Mouse (Mus musculus) midbrain, embryonic 11.5 days (tissue): ENCODE results near the gene Opn4. TPM values are rescaled to one million over a fixed set of nuclear protein-coding genes. Genes with fewer than 3 reads are reported as not detected.

Source experiments
- ATAC-seq: fragments of 200-750 bp; cut with Nextera tagmentation; 2 replicates; pipeline ENCODE4 v1.8.0; 2017; ENCODE audit warnings: moderate TSS enrichment, moderate library complexity; ENCODE audit not compliant: low FRiP score
- DNase-seq: peaks from one replicate; pipeline ENCODE4 v3.0.0; 2015; ENCODE audit warnings: low spot score; ENCODE audit errors: missing footprints
- H3K27ac ChIP-seq: fragments of 300-500 bp; sonication (generic); 2 replicates; pipeline ENCODE4 v1.5.1; 2014; ENCODE audit warnings: low read depth, low read length
- H3K27me3 ChIP-seq: fragments of 300-500 bp; sonication (generic); 2 replicates; pipeline ENCODE4 v1.6.1; 2014; ENCODE audit warnings: mild to moderate bottlenecking, low read length, moderate library complexity, mixed read lengths; ENCODE audit not compliant: control insufficient read depth, insufficient read depth
- H3K36me3 ChIP-seq: fragments of 300-500 bp; sonication (generic); 2 replicates; pipeline ENCODE4 v1.6.1; 2014; ENCODE audit warnings: mild to moderate bottlenecking, low read length, moderate library complexity, mixed read lengths; ENCODE audit not compliant: control insufficient read depth, insufficient read depth
- H3K4me1 ChIP-seq: fragments of 300-500 bp; sonication (generic); 2 replicates; pipeline ENCODE4 v1.6.1; 2014; ENCODE audit warnings: low read length; ENCODE audit not compliant: control insufficient read depth, insufficient read depth
- H3K4me2 ChIP-seq: fragments of 300-500 bp; sonication (generic); 2 replicates; pipeline ENCODE4 v1.6.1; 2014; ENCODE audit warnings: mild to moderate bottlenecking, moderate library complexity
- H3K4me3 ChIP-seq: fragments of 300-500 bp; sonication (generic); 2 replicates; pipeline ENCODE4 v1.5.1; 2014; ENCODE audit warnings: low read depth, low read length
- H3K9ac ChIP-seq: fragments of 300-500 bp; sonication (generic); 2 replicates; pipeline ENCODE4 v1.6.1; 2014; ENCODE audit warnings: low read length
- H3K9me3 ChIP-seq: fragments of 300-500 bp; sonication (generic); 2 replicates; pipeline ENCODE4 v1.6.1; 2016; ENCODE audit warnings: low read length; ENCODE audit not compliant: control insufficient read depth
- WGBS: fragments of 180-500 bp; shearing (Covaris S2); extraction: QIAGEN DNeasy Blood & Tissue Kit; methylation state at CpG from one replicate; pipeline ENCODE4 v1.1.7; 2014; 5-methylcytosine and 5-hydroxymethylcytosine counted together
- polyA plus RNA-seq: library from polyadenylated mRNA; unstranded; fragments of >200 nt; fragmentation: Nextera tagmentation; extraction: Ambion mirVana; gene quantifications from 2 replicates; pipeline ENCODE4 v1.2.1, GENCODE M21; 2014

The Opn4 gene
- 0.17 TPM in 1 of 2 replicates, not detected in the other for polyA plus RNA-seq

DNA sequence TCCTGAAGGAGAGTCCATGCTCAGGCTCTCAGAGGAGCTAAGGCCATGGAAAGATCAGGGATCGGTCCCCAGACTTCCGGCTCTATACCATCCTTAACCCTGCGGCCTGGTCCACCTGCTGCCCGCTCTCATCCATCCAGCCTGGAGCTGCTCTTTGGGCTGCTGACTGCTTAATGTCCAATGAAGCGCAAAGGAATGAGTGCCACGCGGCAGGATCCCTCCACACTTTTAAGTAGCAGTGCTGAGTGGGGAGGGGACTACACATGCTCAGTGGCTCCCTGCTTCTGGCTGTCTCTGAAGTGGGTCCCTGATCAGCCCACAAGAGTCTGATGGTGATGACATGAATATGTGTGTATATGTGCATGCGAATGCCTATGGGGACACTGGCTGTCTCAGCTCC lies at the start of gene Opn4:
Opn4 (minus strand) TSS at position 202 of the 400 bp plus-strand sequence.
- H3K36me3 ChIP-seq: no peaks in the 10 kb centered on the region
- H3K4me1 ChIP-seq: no peaks in the 10 kb centered on the region
- H3K4me3 ChIP-seq: no peak within 1 kb of the TSS
- H3K9me3 ChIP-seq: no peaks in the 10 kb centered on the region
- ATAC-seq (no peak), DNase-seq (no peak)
- 80% methylated on average over 8 of the region's 8 CpGs for WGBS
- no peak within 1 kb of the TSS for H3K27ac ChIP-seq
- H3K9ac ChIP-seq: no peak within 1 kb of the TSS
- no peak within 1 kb of the TSS for H3K4me2 ChIP-seq
- no peaks in the 10 kb centered on the region for H3K27me3 ChIP-seq

GRCm38 (mm10) chr14:34647870-34648475 lies 48.0 kb upstream of the Opn4 start:
- no peak overlapping the region for H3K9ac ChIP-seq
- H3K27me3 ChIP-seq: no peaks in the 10 kb centered on the region
- H3K4me1 ChIP-seq: no peaks in the 10 kb centered on the region
- no peak overlapping the region for H3K27ac ChIP-seq
- H3K4me3 ChIP-seq: no peak overlapping the region
- ATAC-seq (no peak), DNase-seq (no peak)
- H3K4me2 ChIP-seq: no peak overlapping the region
- WGBS: 93% methylated on average over 8 of the region's 8 CpGs
- no peaks in the 10 kb centered on the region for H3K9me3 ChIP-seq
- no peaks in the 10 kb centered on the region for H3K36me3 ChIP-seq

DNA sequence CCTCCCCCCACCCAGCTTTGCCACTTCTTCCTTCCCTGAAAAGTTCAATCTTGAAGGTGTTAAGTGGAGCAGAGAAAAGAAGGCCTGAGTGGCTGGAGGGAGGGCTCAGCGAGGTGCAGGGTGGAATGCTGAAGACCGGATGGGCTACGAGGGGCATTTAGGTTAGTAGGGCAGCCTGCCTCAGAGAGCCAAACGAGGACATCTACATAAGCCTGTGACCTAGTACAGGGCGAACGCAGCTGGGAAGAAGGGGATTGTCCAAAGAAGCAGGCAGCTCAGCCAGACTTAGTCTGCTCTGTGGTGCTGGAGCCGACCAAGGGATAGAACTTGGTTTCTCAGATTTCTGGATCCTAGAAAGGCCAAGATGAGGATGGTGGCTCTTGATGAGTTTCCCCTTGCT lies 44.2 kb upstream of the Opn4 start:
- DNase-seq (no peak), ATAC-seq (no peak)
- no peak overlapping the region for H3K4me2 ChIP-seq
- H3K27me3 ChIP-seq: no peaks in the 10 kb centered on the region
- no peaks in the 10 kb centered on the region for H3K4me1 ChIP-seq
- no peak overlapping the region for H3K9ac ChIP-seq
- H3K27ac ChIP-seq: no peak overlapping the region
- H3K36me3 ChIP-seq: no peaks in the 10 kb centered on the region
- no peak overlapping the region for H3K4me3 ChIP-seq
- WGBS: 79% methylated on average over 7 of the region's 7 CpGs
- no peaks in the 10 kb centered on the region for H3K9me3 ChIP-seq

DNA sequence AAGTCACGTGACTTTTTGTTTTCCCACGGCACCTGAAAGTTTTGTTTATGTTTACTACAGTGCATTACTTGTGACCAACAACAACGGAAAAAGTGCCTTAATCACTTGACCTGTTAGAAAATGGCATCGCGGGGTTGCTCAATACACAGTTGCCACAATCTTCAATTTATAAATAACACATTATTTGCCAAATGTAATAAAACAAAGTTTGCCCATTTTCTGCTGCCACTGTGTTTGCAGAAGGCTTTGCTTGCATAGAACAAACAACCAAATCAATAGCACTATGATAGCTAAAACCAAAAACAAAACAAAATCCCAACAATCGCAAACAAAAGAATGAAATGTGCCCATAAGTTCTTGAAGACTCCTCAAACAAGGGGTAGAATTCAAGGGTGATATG lies 35.8 kb upstream of the Opn4 start:
- Histone ChIP-seq H3K4me2 (no peak overlapping the region), H3K4me1 (no peaks in the 10 kb centered on the region), H3K9me3 (no peaks in the 10 kb centered on the region), H3K36me3 (no peaks in the 10 kb centered on the region), H3K9ac (no peak overlapping the region), H3K4me3 (no peak overlapping the region), H3K27ac (no peak overlapping the region), H3K27me3 (no peaks in the 10 kb centered on the region)
- 87% methylated on average over 6 of the region's 6 CpGs for WGBS
- DNase-seq (no peak), ATAC-seq (no peak)

DNA sequence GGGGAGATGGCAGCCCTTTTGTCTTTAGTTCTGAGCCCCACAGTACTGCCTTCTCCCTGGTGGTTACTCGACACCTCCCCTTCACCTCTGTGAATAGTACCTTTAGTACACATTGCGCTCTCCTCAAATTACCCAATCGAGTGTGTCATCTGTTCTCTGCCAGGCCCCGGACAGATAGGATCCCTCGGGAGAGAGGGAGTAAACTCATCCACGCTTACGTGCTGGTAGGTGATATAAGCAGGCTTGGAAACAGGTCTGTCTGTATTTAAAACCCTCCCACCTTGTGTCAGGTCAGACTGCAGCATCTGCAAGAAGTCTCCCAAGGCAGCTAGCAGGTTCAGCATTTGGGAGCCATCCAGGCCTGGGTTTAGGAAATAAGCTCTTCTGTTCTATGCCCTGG lies 35.2 kb upstream of the Opn4 start:
- no peaks in the 10 kb centered on the region for H3K27me3 ChIP-seq
- H3K27ac ChIP-seq: no peak overlapping the region
- no peaks in the 10 kb centered on the region for H3K36me3 ChIP-seq
- H3K4me3 ChIP-seq: no peak overlapping the region
- 47% methylated on average over 7 of the region's 7 CpGs for WGBS
- no peak overlapping the region for H3K9ac ChIP-seq
- H3K4me2 ChIP-seq: no peak overlapping the region
- no peak for DNase-seq
- no peaks in the 10 kb centered on the region for H3K4me1 ChIP-seq
- no peaks in the 10 kb centered on the region for H3K9me3 ChIP-seq
- no peak for ATAC-seq

DNA sequence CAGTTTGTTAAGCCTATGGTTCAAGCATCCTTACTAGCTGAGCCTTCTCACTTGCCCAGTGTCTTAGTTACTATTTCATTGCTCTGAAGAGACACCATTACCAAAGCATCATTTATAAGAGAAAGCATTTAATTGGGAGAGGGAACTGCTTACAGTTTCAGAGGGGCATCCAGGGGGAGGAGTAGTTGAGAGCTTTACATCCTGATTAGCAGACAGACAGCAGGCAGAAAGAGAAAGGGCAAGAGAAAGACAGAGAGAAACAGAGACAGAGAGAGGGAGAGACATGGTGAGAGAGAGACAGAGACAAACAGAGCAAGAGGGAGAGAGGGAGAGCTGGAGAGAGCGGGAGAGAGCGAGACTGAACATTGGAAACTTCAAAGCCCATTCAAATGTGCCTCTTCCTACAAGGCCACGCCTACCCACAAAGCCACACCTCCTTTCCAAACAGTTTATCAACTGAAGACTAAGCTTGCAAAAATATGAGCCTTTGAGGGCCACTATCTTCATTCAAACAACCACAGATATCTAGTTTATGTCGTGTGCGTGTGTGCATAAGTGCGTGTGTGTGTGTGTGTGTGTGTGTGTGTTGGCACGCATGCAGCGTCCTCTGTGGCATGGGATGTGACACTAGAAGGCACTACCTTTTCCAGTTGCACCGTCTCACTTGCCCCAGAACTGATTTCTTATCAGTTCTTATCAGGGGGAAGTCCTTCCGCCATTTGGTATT lies 32.9 kb upstream of the Opn4 start:
- DNase-seq (no peak), ATAC-seq (no peak)
- H3K4me2 ChIP-seq: no peak overlapping the region
- no peak overlapping the region for H3K4me3 ChIP-seq
- no peaks in the 10 kb centered on the region for H3K27me3 ChIP-seq
- no peak overlapping the region for H3K9ac ChIP-seq
- 76% methylated on average over 10 of the region's 10 CpGs for WGBS
- no peaks in the 10 kb centered on the region for H3K4me1 ChIP-seq
- H3K9me3 ChIP-seq: no peaks in the 10 kb centered on the region
- H3K36me3 ChIP-seq: no peaks in the 10 kb centered on the region
- no peak overlapping the region for H3K27ac ChIP-seq

DNA sequence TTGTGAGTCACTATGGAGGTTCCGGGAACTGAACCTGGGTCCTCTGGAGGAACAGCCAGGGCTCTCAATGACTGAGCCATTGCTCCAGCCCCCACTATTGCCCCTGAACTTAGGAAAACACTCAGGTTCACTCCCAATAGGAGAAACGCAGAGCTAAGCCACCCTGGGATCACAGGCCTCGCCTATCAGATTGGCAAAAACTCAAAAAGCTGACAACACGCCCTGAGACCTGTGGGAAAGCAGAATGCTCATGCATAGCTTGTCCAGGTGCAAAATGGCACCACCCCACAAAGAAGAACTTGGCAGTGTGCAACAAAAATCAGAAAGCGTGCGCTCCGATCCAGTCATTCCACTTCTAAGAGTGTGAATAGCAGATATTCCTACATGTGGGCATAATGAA lies 26.9 kb upstream of the Opn4 start:
- ATAC-seq (no peak), DNase-seq (no peak)
- no peak overlapping the region for H3K4me3 ChIP-seq
- no peaks in the 10 kb centered on the region for H3K27me3 ChIP-seq
- WGBS: 91% methylated on average over 7 of the region's 7 CpGs
- no peaks in the 10 kb centered on the region for H3K36me3 ChIP-seq
- H3K9ac ChIP-seq: no peak overlapping the region
- no peaks in the 10 kb centered on the region for H3K9me3 ChIP-seq
- H3K4me2 ChIP-seq: no peak overlapping the region
- H3K27ac ChIP-seq: no peak overlapping the region
- no peaks in the 10 kb centered on the region for H3K4me1 ChIP-seq

DNA sequence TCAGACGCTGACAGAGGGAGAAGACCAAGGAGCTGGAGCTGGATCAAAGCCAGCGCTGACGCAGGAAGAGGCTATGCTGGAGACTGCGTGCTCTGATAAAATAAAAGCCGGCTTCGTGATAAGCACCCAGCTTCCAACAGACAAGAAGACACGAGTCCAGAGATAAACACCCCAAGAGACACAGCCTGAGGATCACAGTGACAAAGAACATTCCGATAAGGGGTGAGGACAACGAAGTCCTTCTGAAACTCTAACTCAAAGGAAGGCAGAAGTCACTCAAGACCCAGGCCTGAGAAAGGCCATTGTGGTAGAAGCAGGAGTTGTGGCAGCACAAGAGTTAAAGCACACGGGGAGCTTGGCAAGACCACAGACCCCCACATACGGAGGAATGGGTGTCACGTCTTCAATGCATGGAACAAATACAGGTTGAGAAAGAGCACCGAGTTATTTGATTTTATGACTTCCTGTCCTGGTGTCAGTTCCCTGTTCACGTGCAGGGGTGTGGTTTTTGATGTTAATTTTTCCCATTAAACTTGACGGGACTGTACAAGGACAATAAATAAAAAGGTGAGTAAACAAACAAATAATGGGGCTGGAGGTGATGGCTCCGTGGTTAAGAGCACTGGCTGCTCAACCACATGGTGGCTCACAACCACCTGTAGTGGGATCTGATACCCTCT lies 23.7 kb upstream of the Opn4 start:
- no peak overlapping the region for H3K4me3 ChIP-seq
- H3K27ac ChIP-seq: no peak overlapping the region
- H3K4me2 ChIP-seq: no peak overlapping the region
- H3K9ac ChIP-seq: no peak overlapping the region
- 87% methylated on average over 16 of the region's 16 CpGs for WGBS
- ATAC-seq (no peak), DNase-seq (no peak)
- no peaks in the 10 kb centered on the region for H3K36me3 ChIP-seq
- no peaks in the 10 kb centered on the region for H3K27me3 ChIP-seq
- no peaks in the 10 kb centered on the region for H3K4me1 ChIP-seq
- no peaks in the 10 kb centered on the region for H3K9me3 ChIP-seq

GRCm38 (mm10) chr14:34623074-34623473 lies 23.1 kb upstream of the Opn4 start:
- no peak overlapping the region for H3K9ac ChIP-seq
- H3K27me3 ChIP-seq: no peaks in the 10 kb centered on the region
- H3K27ac ChIP-seq: no peak overlapping the region
- no peaks in the 10 kb centered on the region for H3K36me3 ChIP-seq
- H3K4me2 ChIP-seq: no peak overlapping the region
- ATAC-seq: no peak
- H3K9me3 ChIP-seq: no peaks in the 10 kb centered on the region
- no peak for DNase-seq
- no peak overlapping the region for H3K4me3 ChIP-seq
- WGBS: 87% methylated on average over 5 of the region's 5 CpGs
- H3K4me1 ChIP-seq: no peaks in the 10 kb centered on the region
